Mouse (Mus musculus): ENCODE data around the gene Tmem163. TPM values are rescaled to one million over a fixed set of nuclear protein-coding genes. Genes with fewer than 3 reads are reported as not detected.

The Tmem163 gene
- total RNA-seq, 1 experiment from 2014 or later: 12.4 TPM

- ATAC-seq (replicated peaks; ENCODE audit: insufficient number of reproducible peaks, low FRiP score, low TSS enrichment, poor library complexity, severe bottlenecking): peak; percentile 62; the same call in 1 of the 2 replicates
Measured at GRCm38 (mm10) chr1:127514479-127514878, 164.9 kb downstream of the Tmem163 start.

GRCm38 (mm10) chr1:127513664-127514063 lies 165.7 kb downstream of the Tmem163 start:
- no peak for ATAC-seq (replicated peaks; ENCODE audit: insufficient number of reproducible peaks, low FRiP score, low TSS enrichment, poor library complexity, severe bottlenecking)

- ATAC-seq (replicated peaks; ENCODE audit: insufficient number of reproducible peaks, low FRiP score, low TSS enrichment, poor library complexity, severe bottlenecking): no peak
Measured at GRCm38 (mm10) chr1:127513140-127513539, 166.2 kb downstream of the Tmem163 start.

- no peak for ATAC-seq (replicated peaks; ENCODE audit: insufficient number of reproducible peaks, low FRiP score, low TSS enrichment, poor library complexity, severe bottlenecking)
Measured at GRCm38 (mm10) chr1:127512709-127513108, 166.6 kb downstream of the Tmem163 start.

GRCm38 (mm10) chr1:127511362-127511761 lies 168.0 kb downstream of the Tmem163 start:
- no peak for ATAC-seq (replicated peaks; ENCODE audit: insufficient number of reproducible peaks, low FRiP score, low TSS enrichment, poor library complexity, severe bottlenecking)

- ATAC-seq (replicated peaks; ENCODE audit: insufficient number of reproducible peaks, low FRiP score, low TSS enrichment, poor library complexity, severe bottlenecking): no peak
Measured at GRCm38 (mm10) chr1:127508921-127509320, 170.4 kb downstream of the Tmem163 start.

GRCm38 (mm10) chr1:127508067-127508739 lies 171.1 kb downstream of the Tmem163 start:
- ATAC-seq (replicated peaks; ENCODE audit: insufficient number of reproducible peaks, low FRiP score, low TSS enrichment, poor library complexity, severe bottlenecking): no peak

GRCm38 (mm10) chr1:127507042-127507650 lies 172.2 kb downstream of the Tmem163 start:
- ATAC-seq (replicated peaks; ENCODE audit: insufficient number of reproducible peaks, low FRiP score, low TSS enrichment, poor library complexity, severe bottlenecking): no peak

GRCm38 (mm10) chr1:127500701-127501100 lies 178.6 kb downstream of the Tmem163 start:
- no peak for ATAC-seq (replicated peaks; ENCODE audit: insufficient number of reproducible peaks, low FRiP score, low TSS enrichment, poor library complexity, severe bottlenecking)

- ATAC-seq (replicated peaks; ENCODE audit: insufficient number of reproducible peaks, low FRiP score, low TSS enrichment, poor library complexity, severe bottlenecking): no peak
Measured at GRCm38 (mm10) chr1:127500219-127500618, 179.1 kb downstream of the Tmem163 start.

GRCm38 (mm10) chr1:127498746-127499145 lies 180.6 kb downstream of the Tmem163 start:
- ATAC-seq (replicated peaks; ENCODE audit: insufficient number of reproducible peaks, low FRiP score, low TSS enrichment, poor library complexity, severe bottlenecking): no peak

GRCm38 (mm10) chr1:127496737-127497543 lies 182.4 kb downstream of the Tmem163 start:
- ATAC-seq (replicated peaks; ENCODE audit: insufficient number of reproducible peaks, low FRiP score, low TSS enrichment, poor library complexity, severe bottlenecking): peak; percentile 41

GRCm38 (mm10) chr1:127487161-127487560 lies 192.2 kb downstream of the Tmem163 start:
- ATAC-seq (replicated peaks; ENCODE audit: insufficient number of reproducible peaks, low FRiP score, low TSS enrichment, poor library complexity, severe bottlenecking): no peak

GRCm38 (mm10) chr1:127484826-127485225 lies 194.5 kb downstream of the Tmem163 start:
- no peak for ATAC-seq (replicated peaks; ENCODE audit: insufficient number of reproducible peaks, low FRiP score, low TSS enrichment, poor library complexity, severe bottlenecking)

GRCm38 (mm10) chr1:127484188-127484587 lies 195.2 kb downstream of the Tmem163 start:
- ATAC-seq (replicated peaks; ENCODE audit: insufficient number of reproducible peaks, low FRiP score, low TSS enrichment, poor library complexity, severe bottlenecking): no peak

- ATAC-seq (replicated peaks; ENCODE audit: insufficient number of reproducible peaks, low FRiP score, low TSS enrichment, poor library complexity, severe bottlenecking): no peak
Measured at GRCm38 (mm10) chr1:127482911-127483310, 196.4 kb downstream of the Tmem163 start.

GRCm38 (mm10) chr1:127475756-127476155 lies 203.6 kb downstream of the Tmem163 start:
- no peak for ATAC-seq (replicated peaks; ENCODE audit: insufficient number of reproducible peaks, low FRiP score, low TSS enrichment, poor library complexity, severe bottlenecking)

- ATAC-seq (replicated peaks; ENCODE audit: insufficient number of reproducible peaks, low FRiP score, low TSS enrichment, poor library complexity, severe bottlenecking): no peak
Measured at GRCm38 (mm10) chr1:127470175-127470574, 209.2 kb downstream of the Tmem163 start.

- ATAC-seq (replicated peaks; ENCODE audit: insufficient number of reproducible peaks, low FRiP score, low TSS enrichment, poor library complexity, severe bottlenecking): no peak
Measured at GRCm38 (mm10) chr1:127467238-127467637, 212.1 kb downstream of the Tmem163 start.

- ATAC-seq (replicated peaks; ENCODE audit: insufficient number of reproducible peaks, low FRiP score, low TSS enrichment, poor library complexity, severe bottlenecking): no peak
Measured at GRCm38 (mm10) chr1:127465292-127465691, 214.1 kb downstream of the Tmem163 start.
